Mouse (Mus musculus) kidney, postnatal 0 days (tissue): ENCODE results near the gene Gm10220. TPM values are rescaled to one million over a fixed set of nuclear protein-coding genes. Genes with fewer than 3 reads are reported as not detected.

Experiments
- ATAC-seq: fragments of 200-750 bp; cut with Nextera tagmentation; replicated peaks from 2 replicates; pipeline ENCODE4 v1.8.0; 2017; ENCODE audit warnings: low read depth, moderate number of reproducible peaks, moderate TSS enrichment, moderate library complexity; ENCODE audit not compliant: low FRiP score
- DNase-seq: peaks from one replicate; pipeline ENCODE4 v3.0.0-alpha.2; 2016; ENCODE audit warnings: low spot score
- H3K27ac ChIP-seq: fragments of 300-500 bp; sonication (generic); 2 replicates; pipeline ENCODE4 v1.5.1; 2014; ENCODE audit warnings: mild to moderate bottlenecking
- H3K27me3 ChIP-seq: fragments of 300-500 bp; sonication (generic); 2 replicates; pipeline ENCODE4 v1.6.1; 2014; ENCODE audit warnings: low read length, mixed read lengths; ENCODE audit not compliant: insufficient read depth
- H3K36me3 ChIP-seq: fragments of 300-500 bp; sonication (generic); 2 replicates; pipeline ENCODE4 v1.6.1; 2014; ENCODE audit warnings: low read length, mixed read lengths; ENCODE audit not compliant: insufficient read depth
- H3K4me1 ChIP-seq: fragments of 300-500 bp; sonication (generic); replicated peaks from 2 replicates; pipeline ENCODE4 v1.6.1; 2014; ENCODE audit warnings: antibody characterized with exemption, low read length, mixed read lengths; ENCODE audit not compliant: insufficient read depth
- H3K4me2 ChIP-seq: fragments of 300-500 bp; sonication (generic); 2 replicates; pipeline ENCODE4 v1.6.1; 2014; ENCODE audit warnings: mild to moderate bottlenecking, low read length, moderate library complexity, mixed read lengths
- H3K4me3 ChIP-seq: fragments of 300-500 bp; sonication (generic); replicated peaks from 2 replicates; pipeline ENCODE4 v1.5.1; 2014; ENCODE audit warnings: low read depth, low read length
- H3K9ac ChIP-seq: fragments of 300-500 bp; sonication (generic); 2 replicates; pipeline ENCODE4 v1.6.1; 2014; ENCODE audit warnings: low read depth, low read length
- H3K9me3 ChIP-seq: fragments of 300-500 bp; sonication (generic); replicated peaks from 2 replicates; pipeline ENCODE4 v1.6.1; 2016; ENCODE audit warnings: low read length, inconsistent platforms, mixed read lengths
- CTCF ChIP-seq: IDR thresholded peaks from 2 replicates; pipeline ENCODE4 v1.5.1; 2016; ENCODE audit warnings: antibody characterized with exemption, low read depth, mild to moderate bottlenecking, moderate library complexity
- WGBS: fragments of 180-500 bp; shearing (Covaris S2); extraction: QIAGEN DNeasy Blood & Tissue Kit; methylation state at CpG from one replicate; pipeline ENCODE4 v1.1.7; 2014; 5-methylcytosine and 5-hydroxymethylcytosine counted together
- polyA plus RNA-seq: library from polyadenylated mRNA; unstranded; fragments of >200 nt; fragmentation: Nextera tagmentation; extraction: Ambion mirVana; gene quantifications from 2 replicates; pipeline ENCODE4 v1.2.1, GENCODE M21; 2015

The Gm10220 gene
- polyA plus RNA-seq, 1 experiment from 2014 or later = not detected

- no peak for DNase-seq
- WGBS = 90% methylated on average over 24 of the region's 24 CpGs
- H3K36me3 ChIP-seq = no peaks in the 10 kb centered on the region
- H3K4me1 ChIP-seq = no peaks in the 10 kb centered on the region
- H3K4me2 ChIP-seq = no peak overlapping the region
- no peaks in the 10 kb centered on the region for H3K27me3 ChIP-seq
- no peak overlapping the region for H3K9ac ChIP-seq
- no peak for TF ChIP-seq CTCF
- ATAC-seq = no peak
- no peak overlapping the region for H3K27ac ChIP-seq
- no peaks in the 10 kb centered on the region for H3K9me3 ChIP-seq
- H3K4me3 ChIP-seq = no peak overlapping the region
Measured at GRCm38 (mm10) chr5:26070716-26071115, 50.5 kb downstream of the Gm10220 start.

Other genes starting within 250 kb of the Gm10220 start
- gene Gm21663, start 179.0 kb downstream of the Gm10220 start, polyA plus RNA-seq = not detected in 2 replicates
- not detected in 2 replicates for gene Gm21671, start 167.0 kb downstream of the Gm10220 start, polyA plus RNA-seq
- not detected in 2 replicates for gene Gm21680, start 148.8 kb downstream of the Gm10220 start, polyA plus RNA-seq
- gene Gm21698, start 132.8 kb downstream of the Gm10220 start, polyA plus RNA-seq = not detected in 2 replicates
- 0.05 TPM in 1 of 2 replicates, not detected in the other for gene Gm1979, start 116.6 kb downstream of the Gm10220 start, polyA plus RNA-seq
- not detected in 2 replicates for gene Gm5862, start 98.5 kb downstream of the Gm10220 start, polyA plus RNA-seq
- gene Speer4a, start 81.9 kb downstream of the Gm10220 start, polyA plus RNA-seq = not detected in 2 replicates
- gene Gm7347, start 62.8 kb downstream of the Gm10220 start, polyA plus RNA-seq = not detected in 2 replicates
- not detected in 2 replicates for gene Gm10471, start 32.1 kb downstream of the Gm10220 start, polyA plus RNA-seq
- gene 5031410I06Rik, start 16.1 kb downstream of the Gm10220 start, polyA plus RNA-seq = not detected in 2 replicates
- gene Gm7361, start 136.3 kb upstream of the Gm10220 start, polyA plus RNA-seq = not detected in 2 replicates